Mouse (Mus musculus) liver, adult 2 months (tissue): Measurements from ENCODE around the gene Pbx4.

Experiments used
- CTCF ChIP-seq: fragments of 200-500 bp; IDR thresholded peaks from 2 replicates; pipeline ENCODE4 v1.5.1; 2011; ENCODE audit warnings: low read depth, low read length, control low read depth
- POLR2A ChIP-seq: fragments of 200-500 bp; IDR thresholded peaks from 2 replicates; pipeline ENCODE4 v1.6.1; 2011; ENCODE audit warnings: low read length, control low read depth; ENCODE audit not compliant: insufficient read depth; ENCODE audit errors: extremely low read depth

- TF ChIP-seq CTCF (no peak), POLR2A (no peak)
These were observed 83.5 kb downstream of the Pbx4 start for GRCm38 (mm10) chr8:69915748-69916147.
